17 mouse cellular contexts compared by ENCODE assay signal in genomic region chrX:159685521-159685920, GRCm38 (mm10).
"Had no signal": no experiment of that assay in that cellular context is flagged by ENCODE, and none has a peak within 500 bp of the region (broad histone marks: within the 10 kb centered on the region; RNA-seq: fewer than 3 reads in every experiment).

No protein-coding gene starts in this region.

- DNase-seq: kidney, adult 18-20 months; kidney, postnatal 25 days; layer of hippocampus, postnatal 36 days; liver, embryonic 13.5 days; lung, adult 2 months; lung, postnatal 14 days; lung, postnatal 4 days; right cerebral cortex, postnatal 14 days; right cerebral cortex, postnatal 4 days; thymus, adult 2 months; thymus, postnatal 36 days had no signal

- H3K4me2 ChIP-seq: liver, embryonic 13.5 days; midbrain, embryonic 13.5 days had no signal

- H3K4me3 ChIP-seq: left cerebral cortex, adult 2 months; liver, embryonic 13.5 days; megakaryocyte, embryonic 14.5 days; midbrain, embryonic 10.5 days; midbrain, embryonic 13.5 days had no signal

- H3K4me1 ChIP-seq: midbrain, embryonic 10.5 days; midbrain, embryonic 13.5 days had no signal

- H3K9me3 ChIP-seq: liver, embryonic 13.5 days; megakaryocyte, embryonic 14.5 days; midbrain, embryonic 10.5 days; midbrain, embryonic 13.5 days had no signal

- H3K36me3 ChIP-seq: liver, embryonic 13.5 days; midbrain, embryonic 10.5 days; midbrain, embryonic 13.5 days had no signal

- H3K9ac ChIP-seq: liver, embryonic 13.5 days; midbrain, embryonic 13.5 days had no signal

- H3K27me3 ChIP-seq: liver, embryonic 13.5 days had no signal

- H3K27ac ChIP-seq: kidney, postnatal 0 days; left cerebral cortex, adult 2 months; liver, embryonic 13.5 days; midbrain, embryonic 10.5 days; midbrain, embryonic 13.5 days; stomach, postnatal 0 days had no signal
